Mouse (Mus musculus) gastrocnemius, adult 18-20 months (tissue): ENCODE data around the gene Otulinl. TPM values are rescaled to one million over a fixed set of nuclear protein-coding genes. Genes with fewer than 3 reads are reported as not detected.

Experiments used
- DNase-seq: peaks from one replicate; pipeline ENCODE4 v3.0.0; 2021; ENCODE audit warnings: low spot score
- total RNA-seq, 2 experiments: library from RNA; stranded (reverse); gene quantifications; 2 replicates each; pipeline ENCODE4 v1.2.3; 2021

Otulinl gene
- total RNA-seq, 2 experiments from 2014 or later, result 0.91 to 0.93 TPM

GRCm38 (mm10) chr15:27682619-27683018 is 1.2 kb upstream of the Otulinl start:
- DNase-seq, result no peak

- no peak for DNase-seq
These were observed 382 bp downstream of the Otulinl start for GRCm38 (mm10) chr15:27680997-27681396.

GRCm38 (mm10) chr15:27678511-27678910 is 2.9 kb downstream of the Otulinl start:
- no peak for DNase-seq

- DNase-seq, result no peak
These were observed 3.6 kb downstream of the Otulinl start for GRCm38 (mm10) chr15:27677801-27678200.

- no peak for DNase-seq
These were observed 5.2 kb downstream of the Otulinl start for GRCm38 (mm10) chr15:27676211-27676610.

GRCm38 (mm10) chr15:27675122-27675521 is 6.3 kb downstream of the Otulinl start:
- DNase-seq, result no peak

- no peak for DNase-seq
These were observed 7.3 kb downstream of the Otulinl start for GRCm38 (mm10) chr15:27674041-27674440.

GRCm38 (mm10) chr15:27673151-27673550 is 8.2 kb downstream of the Otulinl start:
- DNase-seq, result no peak

- no peak for DNase-seq
These were observed 9.1 kb downstream of the Otulinl start for GRCm38 (mm10) chr15:27672259-27672658.

- no peak for DNase-seq
These were observed 9.7 kb downstream of the Otulinl start for GRCm38 (mm10) chr15:27671612-27672245.

- DNase-seq, result no peak
These were observed 10.7 kb downstream of the Otulinl start for GRCm38 (mm10) chr15:27670708-27671107.

GRCm38 (mm10) chr15:27669931-27670411 is 11.4 kb downstream of the Otulinl start:
- no peak for DNase-seq

- no peak for DNase-seq
These were observed 12.1 kb downstream of the Otulinl start for GRCm38 (mm10) chr15:27669276-27669675.

- DNase-seq, result no peak
These were observed 12.8 kb downstream of the Otulinl start for GRCm38 (mm10) chr15:27668557-27668956.

GRCm38 (mm10) chr15:27668001-27668461 is 13.3 kb downstream of the Otulinl start:
- no peak for DNase-seq

- DNase-seq, result no peak
These were observed 14.4 kb downstream of the Otulinl start for GRCm38 (mm10) chr15:27666911-27667539.

GRCm38 (mm10) chr15:27665392-27665911 is 15.9 kb downstream of the Otulinl start:
- DNase-seq, result peak; percentile 22

GRCm38 (mm10) chr15:27664126-27664525 is 17.3 kb downstream of the Otulinl start:
- no peak for DNase-seq

GRCm38 (mm10) chr15:27662699-27663098 is 18.7 kb downstream of the Otulinl start:
- DNase-seq, result no peak

GRCm38 (mm10) chr15:27661696-27662095 is 19.7 kb downstream of the Otulinl start:
- no peak for DNase-seq

GRCm38 (mm10) chr15:27659592-27660244 is 21.7 kb downstream of the Otulinl start:
- peak; percentile 85 for DNase-seq

- no peak for DNase-seq
These were observed 22.2 kb downstream of the Otulinl start for GRCm38 (mm10) chr15:27659143-27659542.
